Mouse (Mus musculus) heart, postnatal 14 days (tissue): ENCODE data around the gene Pld4. TPM values are rescaled to one million over a fixed set of nuclear protein-coding genes. Genes with fewer than 3 reads are reported as not detected.

Source experiments
- DNase-seq, 2 experiments: peaks; one replicate each; pipeline ENCODE4 v3.0.0; 2021 to 2022
- intact Hi-C: fragments of 180-260 bp; cut with DNase I; formaldehyde crosslinking; loops from one replicate; pipeline ENCODE4 v1.15.1; 2025
- long read RNA-seq, 2 experiments: library from polyadenylated mRNA; stranded (forward); transcript quantifications; one replicate each; pipeline ENCODE4 v2.0.0; 2021
- total RNA-seq, 2 experiments: library from RNA; stranded (reverse); gene quantifications; 2 replicates each; pipeline ENCODE4 v1.2.3; 2021

Gene Pld4
- total RNA-seq = 1 to 10 TPM; 6.3 to 8.0 TPM
- long read RNA-seq, experiment 1, transcript Pld4-201 (11 exons, 1,982 nt) = major isoform, 12 of 14 reads
- long read RNA-seq, experiment 1, partial matches to known transcripts = 0 of 14 reads
- long read RNA-seq, experiment 1, other reads (novel, unspliced or antisense) = 2 of 14 reads
- long read RNA-seq, experiment 2, transcript Pld4-201 (11 exons, 1,982 nt) = major isoform, 5 of 11 reads
- long read RNA-seq, experiment 2, partial matches to known transcripts = 2 of 11 reads
- long read RNA-seq, experiment 2, other reads (novel, unspliced or antisense) = 4 of 11 reads

DNA sequence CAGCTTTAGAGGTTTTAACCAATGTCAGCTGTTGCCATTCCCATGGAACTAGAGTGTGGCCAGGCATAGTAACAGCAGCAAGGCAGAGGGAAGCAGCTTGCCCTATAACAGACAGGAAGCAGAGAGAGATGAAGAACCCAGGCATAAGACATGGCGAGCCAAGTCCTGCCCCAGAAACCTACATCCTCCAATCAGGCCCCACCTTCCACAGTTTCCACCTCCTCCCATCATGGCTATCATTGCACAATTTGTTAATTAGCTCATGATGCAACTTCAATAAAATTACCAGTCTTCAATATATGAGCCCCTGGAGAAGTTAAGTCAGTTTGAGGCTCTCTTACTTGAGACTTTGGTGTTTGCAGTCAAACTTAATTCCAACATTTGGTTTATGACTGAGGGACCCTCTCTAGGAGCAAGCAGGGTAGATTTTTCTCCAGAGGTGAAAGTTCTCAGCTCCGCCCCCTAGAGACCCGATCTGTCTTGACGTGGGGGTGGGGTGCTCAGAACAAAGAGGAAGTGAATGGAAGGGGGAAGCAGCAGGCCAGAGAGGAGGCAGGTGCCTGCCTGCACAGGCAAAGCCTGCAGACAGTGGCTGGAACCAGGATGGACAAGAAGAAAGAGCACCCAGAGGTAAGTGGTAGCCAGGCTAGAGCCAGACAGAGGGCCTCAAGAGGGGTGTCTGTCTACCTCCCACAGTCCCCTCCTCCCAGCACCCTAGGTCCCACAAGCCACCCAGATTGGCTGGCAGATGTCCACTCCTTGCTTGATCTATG lies at the start of gene Pld4:
Gene Pld4, plus strand, starts transcription at position 502 of the 773 bp plus-strand sequence.
- intact Hi-C loops = no loop called here
- no peak for DNase-seq

DNA sequence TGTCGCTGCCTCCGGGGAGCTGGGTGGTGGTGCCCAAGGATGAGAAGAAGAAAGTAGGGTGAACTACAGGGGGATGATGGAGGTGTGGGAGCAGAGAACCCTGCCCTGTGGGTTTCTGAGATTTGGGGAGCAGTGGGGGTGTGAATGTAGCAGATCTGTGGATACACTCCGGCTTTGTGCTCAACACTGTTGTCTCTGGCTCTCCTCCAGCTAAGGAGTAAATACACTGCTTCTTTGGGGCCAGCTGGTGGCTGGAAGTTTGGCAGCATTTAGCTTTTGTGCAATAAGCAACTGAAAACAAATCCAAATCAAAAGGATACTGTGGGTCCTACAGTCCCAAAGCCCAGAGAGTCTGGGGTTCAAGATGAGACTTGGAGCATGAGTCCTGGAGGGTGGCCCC lies 46.5 kb upstream of the Pld4 start:
- DNase-seq = peak in 1 of 2 experiments; percentile 44
- intact Hi-C loops = no loop called here

DNA sequence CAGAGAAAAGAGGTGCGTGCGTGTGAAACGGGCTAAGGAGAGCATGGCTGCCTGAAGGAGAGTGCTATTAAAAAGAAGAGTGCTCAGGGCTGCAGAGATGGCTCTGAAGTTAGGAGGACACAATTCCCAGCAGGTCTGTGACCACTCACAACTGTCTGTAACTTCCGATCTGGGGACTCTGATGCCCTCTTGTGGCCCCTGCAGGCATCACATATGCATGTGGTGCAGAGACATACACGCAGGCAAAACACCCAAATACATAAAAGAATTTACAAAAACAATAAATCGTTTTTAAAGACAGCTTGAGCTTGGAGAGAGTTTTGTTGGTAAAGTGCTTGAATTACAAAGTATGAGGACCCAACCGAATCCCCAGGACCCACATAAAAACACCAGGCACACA lies 43.3 kb upstream of the Pld4 start:
- peak; percentile 41 to 63 for DNase-seq
- intact Hi-C loops = no loop called here

DNA sequence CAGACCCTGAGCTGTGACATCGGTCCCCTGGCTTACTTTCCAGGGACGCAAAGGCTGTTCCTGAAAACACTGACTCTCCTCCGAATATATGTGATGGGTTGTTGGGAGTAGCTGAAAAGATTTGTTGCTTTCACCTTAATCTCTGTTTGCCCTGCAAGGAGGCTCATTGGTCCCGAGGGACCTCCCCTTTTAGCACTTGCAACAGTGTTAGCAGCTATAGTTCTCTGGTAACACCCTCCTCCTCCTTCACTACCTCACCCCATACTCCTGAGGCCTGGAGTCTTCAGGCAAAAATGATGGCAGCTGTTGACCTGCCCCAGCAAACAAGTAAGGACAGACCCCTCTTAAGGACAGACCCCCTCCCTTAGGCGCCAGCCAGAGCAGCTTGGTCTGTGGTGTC lies 41.5 kb upstream of the Pld4 start:
- no peak for DNase-seq
- intact Hi-C loops = no loop called here

DNA sequence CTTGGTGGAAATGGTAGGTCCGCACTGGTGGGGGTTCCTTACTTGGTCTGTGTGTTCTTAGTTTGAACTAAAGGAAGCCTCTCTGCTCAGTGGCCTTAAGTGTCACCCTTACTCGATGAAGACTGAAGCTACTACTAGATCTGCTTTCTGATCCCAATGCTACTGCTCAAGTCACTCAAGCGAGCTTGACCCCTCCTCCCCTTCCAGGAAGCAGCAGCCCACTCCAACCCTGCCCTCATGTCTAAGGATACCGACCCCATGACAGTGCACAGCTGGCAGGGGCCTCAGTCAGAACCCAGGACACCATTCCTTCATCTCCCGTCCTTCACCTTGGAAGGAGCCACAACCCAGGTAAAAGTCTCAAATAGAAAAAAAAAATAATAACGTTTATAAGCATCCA lies 40.2 kb upstream of the Pld4 start, which contains the start of gene Cep170b:
Gene Cep170b, plus strand, starts transcription at position 240 of the 400 bp plus-strand sequence.
- DNase-seq = no peak
- intact Hi-C loops = no loop called here

DNA sequence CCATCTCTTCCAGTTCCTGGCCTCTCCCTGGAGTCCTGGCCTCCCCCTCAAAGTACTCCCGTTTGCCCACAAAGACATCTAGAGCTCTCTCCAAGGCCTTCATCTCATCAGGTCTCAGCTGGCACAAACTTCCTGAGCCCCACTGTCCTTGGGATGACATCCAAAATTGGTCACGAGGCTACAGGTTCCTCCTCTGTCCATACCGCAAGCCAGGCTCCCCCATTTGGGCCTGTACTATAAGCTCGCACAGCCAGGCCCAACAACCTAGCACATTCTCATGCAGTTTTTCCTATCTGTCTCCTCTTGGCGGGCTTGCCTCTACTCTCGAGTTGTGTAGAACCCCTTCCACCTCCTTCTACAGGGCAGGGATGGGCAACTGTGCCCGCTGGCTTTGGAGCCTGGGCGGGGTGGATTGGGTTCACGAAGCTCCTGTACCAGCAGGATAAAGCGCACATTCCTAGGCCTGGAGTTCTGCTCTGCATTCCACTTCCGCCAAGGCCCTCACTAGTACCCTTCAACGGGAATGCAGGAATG lies 39.5 kb upstream of the Pld4 start:
- no peak for DNase-seq

DNA sequence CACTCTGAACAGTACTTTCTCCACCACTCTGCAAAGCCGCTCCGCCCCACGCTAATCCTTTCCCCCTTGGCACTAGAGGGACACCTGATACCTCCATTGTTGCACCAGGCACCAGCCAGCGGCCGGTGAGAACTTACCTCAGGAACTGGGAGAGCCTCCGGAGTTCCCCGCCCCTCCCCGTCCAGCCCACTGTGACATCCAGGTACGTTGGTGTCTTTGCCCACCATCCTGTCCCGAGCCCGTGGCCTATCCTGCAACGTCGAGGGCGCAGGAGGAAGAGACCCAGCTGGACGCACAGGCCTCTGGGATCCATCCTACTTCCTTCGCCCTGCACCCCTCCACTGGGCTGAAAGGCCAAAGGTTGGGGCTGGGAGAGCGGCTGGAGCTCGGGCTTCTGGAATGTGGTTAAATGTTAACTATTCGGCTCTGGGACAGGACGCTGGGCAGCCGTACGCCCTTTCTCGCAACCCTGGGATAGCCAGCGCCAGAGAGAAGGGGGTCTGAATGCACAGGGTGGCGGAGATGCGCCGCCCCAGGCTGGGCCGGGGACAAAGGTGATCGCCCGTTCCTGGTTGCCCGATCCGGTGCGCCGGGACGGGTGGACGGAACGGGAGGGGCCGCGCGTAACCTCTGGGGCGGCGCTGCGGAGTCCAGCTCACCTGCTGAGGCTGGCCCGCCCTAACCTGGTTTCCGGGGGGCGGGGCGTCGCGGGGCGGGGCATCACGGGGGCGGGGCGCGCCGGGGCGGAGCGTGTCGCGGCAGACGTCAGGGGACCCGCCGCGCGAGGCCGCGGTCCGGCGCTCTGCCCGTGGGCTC lies 38.8 kb upstream of the Pld4 start:
- peak; percentile 37 to 55 for DNase-seq
- intact Hi-C loops = no loop called here

More for the DNA sequence above, 39.5 kb upstream of the Pld4 start:
- intact Hi-C loops = no loop called here

DNA sequence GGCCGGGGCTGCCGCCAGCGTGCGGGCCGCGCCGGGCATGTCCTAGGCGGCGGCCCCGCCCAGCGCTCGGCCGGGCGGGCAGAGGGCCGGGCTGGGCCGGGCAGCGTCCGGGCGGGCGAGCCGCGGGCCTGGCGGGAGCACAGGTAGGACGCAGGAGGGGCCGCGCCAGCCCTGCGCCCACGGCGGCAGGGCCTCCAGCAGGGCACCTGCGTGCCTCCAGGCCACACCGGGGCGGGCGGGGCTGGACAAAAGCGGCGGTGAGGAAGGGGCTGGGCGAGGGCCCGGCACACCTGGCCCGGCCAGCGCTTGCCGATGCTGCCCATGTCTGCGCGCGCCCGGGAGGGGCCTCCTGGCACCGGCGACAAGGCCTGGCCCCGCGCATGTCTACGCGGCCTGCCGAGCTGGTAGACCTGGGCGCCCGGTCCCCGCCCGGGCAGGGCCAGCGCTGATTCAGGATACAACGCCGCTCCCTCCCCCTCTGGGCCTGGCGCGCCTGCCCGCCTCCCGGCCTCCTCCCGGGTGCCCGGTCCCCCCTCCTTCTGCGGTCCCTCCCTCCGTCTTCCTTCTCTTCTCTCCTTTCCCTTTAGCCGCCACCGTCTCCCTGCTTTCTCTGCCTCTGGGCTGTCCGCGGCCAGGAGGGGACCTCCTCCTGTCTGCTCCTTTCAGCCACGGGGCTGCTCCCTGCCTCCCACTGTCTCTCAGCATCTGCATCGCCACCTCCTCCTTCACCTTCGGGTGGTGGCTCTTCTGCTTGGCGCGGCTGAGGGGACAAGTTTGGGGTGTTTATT lies 38.0 kb upstream of the Pld4 start:
- DNase-seq = peak; percentile 51 to 58
- intact Hi-C loops = no loop called here

DNA sequence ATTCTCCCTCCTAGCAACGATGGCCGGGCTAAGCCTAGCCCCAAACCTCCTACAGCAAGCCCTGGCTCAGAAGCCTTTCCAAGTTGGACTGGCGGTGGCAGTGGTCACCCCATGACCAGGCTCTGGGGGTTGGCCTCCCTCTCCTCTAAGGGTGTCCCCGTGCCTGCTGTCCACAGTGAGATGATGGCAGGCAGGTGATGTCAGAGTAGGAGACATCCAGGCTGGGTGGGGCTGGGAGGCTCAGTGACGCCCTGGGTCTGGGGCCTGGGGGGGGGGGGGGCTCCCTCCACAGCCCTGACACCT lies 37.5 kb upstream of the Pld4 start:
- intact Hi-C loops = no loop called here
- no peak for DNase-seq

DNA sequence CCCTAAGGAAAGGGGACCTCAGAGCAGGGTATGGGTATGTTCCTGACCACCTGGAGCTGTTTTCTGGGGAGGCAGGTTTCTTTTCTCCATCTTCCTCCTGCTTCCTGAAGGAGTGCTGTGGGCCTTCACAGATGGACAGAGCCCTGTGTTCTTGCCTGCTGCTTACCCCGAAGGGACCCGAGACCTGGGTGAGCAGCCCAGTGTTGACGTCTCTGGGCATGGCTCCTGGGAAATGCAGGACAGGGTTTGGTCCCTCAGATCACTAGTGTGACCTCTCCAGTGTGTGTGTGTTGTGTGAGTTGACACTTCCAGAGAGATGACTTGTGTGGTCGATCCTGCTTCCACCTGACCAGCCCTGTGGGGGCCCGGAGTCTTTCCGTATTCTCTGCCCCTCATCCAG lies 37.0 kb upstream of the Pld4 start:
- intact Hi-C loops = no loop called here
- no peak for DNase-seq

DNA sequence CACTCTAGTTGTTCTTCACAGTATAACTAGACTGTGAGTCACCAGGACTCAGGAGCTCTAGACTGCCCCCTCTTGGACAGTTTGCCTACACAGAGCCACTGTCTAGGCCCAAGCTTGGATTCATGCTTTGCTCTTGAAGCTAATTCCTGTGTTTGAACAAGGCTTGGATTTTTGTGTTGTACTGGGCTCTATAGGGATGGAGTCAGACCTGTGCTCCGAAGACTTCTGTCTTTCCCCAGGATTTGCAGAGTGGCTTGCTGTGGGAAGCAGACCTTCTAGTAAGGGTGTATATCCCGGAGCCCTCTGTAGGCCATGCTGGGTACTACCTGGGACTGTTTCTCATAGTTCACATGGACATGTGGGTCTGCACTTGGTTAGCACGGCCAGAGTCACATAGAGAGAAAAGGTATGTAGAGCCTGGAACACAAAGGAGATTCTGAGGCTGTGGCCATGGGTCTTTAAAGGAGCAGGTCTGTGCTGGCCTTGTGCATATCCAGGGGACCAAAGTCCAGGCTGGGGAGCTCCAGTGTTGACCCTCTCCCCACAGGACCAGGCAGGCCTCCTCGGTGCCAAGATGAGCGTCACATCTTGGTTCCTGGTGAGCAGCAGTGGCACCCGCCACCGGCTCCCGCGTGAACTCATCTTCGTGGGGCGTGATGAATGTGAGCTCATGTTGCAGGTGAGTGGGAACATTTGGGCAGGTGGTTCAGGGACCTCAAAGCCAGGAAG lies 36.2 kb upstream of the Pld4 start:
- DNase-seq = peak; percentile 69 to 80
- intact Hi-C loops = no loop called here

DNA sequence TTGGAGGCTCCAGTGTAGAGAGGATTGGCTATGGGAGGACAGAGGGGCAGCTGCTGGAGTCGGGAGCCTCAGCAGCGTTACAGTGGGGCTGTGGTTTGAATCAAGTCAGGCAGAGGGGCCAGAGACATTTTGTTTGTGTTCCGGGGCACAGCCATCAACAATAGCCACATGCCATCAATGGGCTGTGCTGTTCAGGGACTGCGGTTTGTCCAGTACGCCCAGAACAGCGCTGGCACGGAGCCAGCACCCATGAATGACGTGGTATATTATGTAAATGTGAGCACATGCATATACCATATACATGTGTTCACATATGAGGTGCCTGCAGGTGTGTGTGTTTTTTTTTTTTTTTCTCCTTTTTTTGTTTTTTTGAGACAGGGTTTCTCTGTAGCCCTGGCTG lies 32.7 kb upstream of the Pld4 start:
- DNase-seq = no peak
- intact Hi-C loops = no loop called here

DNA sequence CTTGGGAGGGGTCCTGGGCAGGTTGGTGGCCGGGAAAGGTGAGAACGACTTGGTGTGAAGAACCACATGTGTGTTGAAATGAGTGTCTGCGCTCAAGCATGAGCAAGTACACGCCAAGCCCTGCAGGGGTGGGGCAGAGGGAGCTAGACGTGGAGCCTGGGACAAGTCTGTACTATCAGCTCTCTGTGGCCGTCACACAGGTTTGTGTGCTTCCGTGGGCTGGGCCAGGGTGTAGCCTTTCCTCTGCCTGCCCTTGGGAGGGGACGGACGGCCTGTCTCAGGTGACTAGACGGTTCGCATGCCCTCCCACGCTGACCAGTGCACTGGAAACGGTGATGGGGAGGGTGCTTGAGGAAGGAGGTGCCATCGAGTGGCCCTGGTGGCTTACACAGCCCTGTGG lies 29.6 kb upstream of the Pld4 start:
- DNase-seq = no peak
- intact Hi-C loops = no loop called here

DNA sequence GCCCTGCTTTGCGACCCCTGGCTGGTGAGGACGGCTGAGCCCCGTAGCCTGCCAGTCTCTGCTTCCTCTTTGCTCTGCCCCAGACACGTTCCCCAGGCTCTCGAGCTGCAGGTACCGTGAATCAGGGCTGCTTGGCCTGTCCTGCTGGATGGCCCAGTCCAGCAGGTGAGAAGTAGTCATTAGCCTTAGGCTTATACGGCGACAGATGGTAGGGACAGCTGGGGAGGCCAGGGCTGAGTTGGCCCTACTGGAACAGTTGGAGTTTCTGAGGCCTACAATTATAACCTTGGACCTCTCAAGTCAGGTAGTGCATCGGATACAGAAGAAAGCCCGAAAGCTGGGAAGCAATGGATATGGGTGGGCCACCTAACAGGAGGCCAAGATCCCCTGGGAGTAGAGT lies 27.9 kb upstream of the Pld4 start:
- DNase-seq = no peak
- intact Hi-C loops = no loop called here

DNA sequence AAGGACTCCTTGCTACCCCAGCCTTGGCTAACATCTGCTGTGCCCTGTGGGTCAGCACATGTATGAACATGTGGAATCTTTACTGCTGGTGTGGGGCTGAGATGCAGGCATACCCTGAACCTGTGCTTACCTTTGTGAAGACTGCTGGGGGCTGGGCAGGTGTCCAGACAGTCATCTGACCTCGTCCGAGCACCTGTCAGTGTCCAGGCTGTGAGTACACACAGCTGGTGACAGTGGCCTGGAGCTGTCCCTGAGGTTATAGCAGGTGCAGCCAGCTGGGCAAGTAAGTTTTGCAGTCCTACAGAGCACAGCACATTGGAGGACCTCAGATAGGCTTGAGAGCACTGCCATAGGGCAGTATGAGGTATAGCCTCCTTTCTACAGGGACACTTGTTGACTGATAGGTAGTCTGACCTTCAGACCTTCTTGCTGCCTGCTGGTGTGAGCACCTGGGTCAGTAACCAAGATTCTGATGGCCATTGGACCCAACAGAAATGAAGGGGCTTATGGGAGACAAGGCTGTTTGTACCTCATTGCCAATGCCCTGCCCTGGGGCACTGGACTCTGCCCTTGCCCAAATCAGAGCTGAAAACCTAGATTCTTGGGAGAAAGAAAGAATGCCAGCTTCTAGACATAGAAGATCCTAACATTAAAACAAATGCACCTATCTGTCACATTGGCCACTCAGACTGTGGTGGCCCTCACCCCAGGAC lies 26.2 kb upstream of the Pld4 start:
- intact Hi-C loops = no loop called here
- no peak for DNase-seq

DNA sequence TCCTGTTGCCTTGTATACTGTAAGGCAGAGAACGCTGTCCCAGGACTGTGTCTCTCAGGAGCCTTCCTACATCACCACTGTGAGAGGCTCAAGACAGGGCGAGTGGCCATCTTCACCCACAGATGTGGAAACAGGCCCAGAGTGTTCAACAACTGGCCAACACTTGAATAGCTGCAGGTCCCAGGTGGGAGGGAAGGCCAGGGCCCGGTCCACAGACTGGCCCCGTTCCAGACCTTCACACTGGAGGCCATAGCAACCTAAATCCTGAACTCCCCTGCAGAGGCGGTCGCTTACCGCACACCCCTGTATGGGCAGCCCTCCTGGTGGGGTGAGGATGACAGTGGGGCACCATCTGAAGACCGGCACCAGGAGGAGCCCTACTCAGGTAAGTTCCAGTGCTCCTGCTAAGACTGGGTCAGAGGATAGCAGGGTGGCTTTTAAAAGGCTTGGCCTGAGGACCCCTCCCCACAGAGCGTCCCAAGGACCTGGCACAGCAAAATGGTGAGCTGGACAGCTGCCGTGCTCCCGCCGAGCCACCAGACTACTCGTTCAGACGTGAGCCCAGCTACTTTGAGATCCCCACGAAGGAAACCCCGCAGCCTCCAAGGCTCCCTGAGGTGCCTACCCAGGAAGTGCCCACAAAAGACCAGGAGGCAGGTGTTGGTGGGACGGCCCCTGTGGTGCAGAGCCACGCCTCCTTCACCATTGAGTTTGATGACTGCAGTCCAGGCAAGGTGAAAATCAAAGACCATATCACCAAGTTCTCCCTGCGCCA lies 25.4 kb upstream of the Pld4 start:
- intact Hi-C loops = no loop called here

DNA sequence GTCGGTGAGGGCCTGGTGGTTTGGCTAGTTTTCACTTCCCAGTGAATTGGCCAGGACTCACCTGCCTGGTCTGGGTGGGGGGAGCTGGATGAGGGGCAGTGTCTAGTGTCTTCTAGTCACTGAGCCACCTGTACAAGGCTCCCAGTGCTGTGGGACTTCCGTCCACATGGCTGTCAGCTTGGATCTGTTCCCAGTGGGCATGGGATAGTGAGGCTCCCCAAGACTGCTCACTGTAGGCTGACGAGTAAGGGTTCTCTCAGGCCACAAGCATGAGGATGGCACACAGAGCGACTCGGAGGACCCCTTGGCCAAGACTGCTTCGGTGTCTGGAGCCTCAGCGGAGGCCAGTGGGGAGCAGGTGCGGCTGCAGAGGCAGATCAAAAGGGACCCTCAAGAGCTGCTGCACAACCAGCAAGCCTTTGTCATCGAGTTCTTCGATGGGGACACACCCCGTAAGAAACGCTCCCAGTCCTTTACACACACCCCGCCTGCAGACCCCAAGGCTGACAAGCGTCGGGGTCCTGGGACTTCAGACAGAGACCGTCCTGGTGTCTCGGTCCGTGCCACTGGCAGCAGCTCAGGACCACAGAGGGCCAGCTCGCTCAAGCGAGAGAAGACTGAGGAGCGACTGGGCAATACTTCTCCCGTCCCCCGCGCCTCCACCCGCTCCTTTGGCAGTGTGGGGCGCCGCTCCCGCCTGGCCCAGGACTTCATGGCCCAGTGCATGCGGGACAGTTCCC lies 24.4 kb upstream of the Pld4 start:
- intact Hi-C loops = no loop called here
- DNase-seq = no peak

More for the DNA sequence above, 25.4 kb upstream of the Pld4 start:
- no peak for DNase-seq

DNA sequence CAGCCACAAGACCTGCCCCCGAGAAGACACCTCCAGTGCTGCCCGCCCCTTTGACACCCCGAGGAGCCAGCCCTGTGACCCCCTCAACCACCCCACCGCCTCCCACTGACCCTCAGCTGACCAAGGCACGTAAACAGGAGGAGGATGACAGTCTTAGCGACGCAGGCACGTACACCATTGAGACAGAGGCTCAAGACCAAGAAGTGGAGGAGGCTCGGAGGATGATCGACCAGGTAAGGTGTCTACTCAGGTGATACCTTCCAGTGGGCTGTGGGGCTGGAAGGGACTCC lies 23.9 kb upstream of the Pld4 start:
- no peak for DNase-seq
- intact Hi-C loops = no loop called here
